Mouse (Mus musculus) liver, postnatal 0 days (tissue): ENCODE results near the gene Tmem120a. TPM values are rescaled to one million over a fixed set of nuclear protein-coding genes. Genes with fewer than 3 reads are reported as not detected.

Experiments
- ATAC-seq: fragments of 200-750 bp; cut with Nextera tagmentation; 2 replicates; pipeline ENCODE4 v1.8.0; 2017; ENCODE audit warnings: mild to moderate bottlenecking, moderate library complexity
- DNase-seq: peaks from one replicate; pipeline ENCODE4 v3.0.0-alpha.2; 2016
- H3K27ac ChIP-seq: fragments of 300-500 bp; sonication (generic); 2 replicates; pipeline ENCODE4 v1.5.1; 2014; ENCODE audit warnings: antibody characterized with exemption, moderate library complexity, mild to moderate bottlenecking, low read depth
- H3K27me3 ChIP-seq: fragments of 300-500 bp; sonication (generic); 2 replicates; pipeline ENCODE4 v1.6.1; 2014; ENCODE audit warnings: low read length, control low read depth, mixed read lengths; ENCODE audit not compliant: insufficient read depth
- H3K36me3 ChIP-seq: fragments of 300-500 bp; sonication (generic); replicated peaks from 2 replicates; pipeline ENCODE4 v1.6.1; 2014; ENCODE audit warnings: mild to moderate bottlenecking, control low read depth, low read length, moderate library complexity, mixed read lengths; ENCODE audit not compliant: insufficient read depth
- H3K4me1 ChIP-seq: fragments of 300-500 bp; sonication (generic); 2 replicates; pipeline ENCODE4 v1.6.1; 2014; ENCODE audit warnings: antibody characterized with exemption, mild to moderate bottlenecking, control low read depth; ENCODE audit not compliant: insufficient read depth
- H3K4me2 ChIP-seq: fragments of 300-500 bp; sonication (generic); 2 replicates; pipeline ENCODE4 v1.6.1; 2014; ENCODE audit warnings: low read depth, mild to moderate bottlenecking, low read length, moderate library complexity, mixed read lengths
- H3K4me3 ChIP-seq: fragments of 300-500 bp; sonication (generic); 2 replicates; pipeline ENCODE4 v1.5.1; 2014; ENCODE audit warnings: low read depth, low read length
- H3K9ac ChIP-seq: fragments of 300-500 bp; sonication (generic); replicated peaks from 2 replicates; pipeline ENCODE4 v1.6.1; 2014; ENCODE audit warnings: mild to moderate bottlenecking, moderate library complexity
- H3K9me3 ChIP-seq: fragments of 300-500 bp; sonication (generic); 2 replicates; pipeline ENCODE4 v1.6.1; 2016; ENCODE audit warnings: mild to moderate bottlenecking, control low read depth, low read length, mixed read lengths
- CTCF ChIP-seq: sonication (generic); IDR thresholded peaks from 2 replicates; pipeline ENCODE4 v1.5.1; 2016; ENCODE audit warnings: antibody characterized with exemption, low read depth
- EP300 ChIP-seq: IDR thresholded peaks from 2 replicates; pipeline ENCODE4 v1.6.1; 2016; ENCODE audit warnings: antibody characterized with exemption, low read depth, mild to moderate bottlenecking
- WGBS: fragments of 180-500 bp; shearing (Covaris S2); extraction: QIAGEN DNeasy Blood & Tissue Kit; methylation state at CpG from one replicate; pipeline ENCODE4 v1.1.7; 2014; ENCODE audit not compliant: insufficient replicate concordance; 5-methylcytosine and 5-hydroxymethylcytosine counted together
- polyA plus RNA-seq: library from polyadenylated mRNA; unstranded; fragments of >200 nt; fragmentation: Nextera tagmentation; extraction: Ambion mirVana; gene quantifications from 2 replicates; pipeline ENCODE4 v1.2.1, GENCODE M21; 2015

Gene Tmem120a
- polyA plus RNA-seq = 80.8 and 82.7 TPM in 2 replicates

GRCm38 (mm10) chr5:135743741-135744609 is at the start of gene Tmem120a:
Gene Tmem120a, minus strand, starts transcription at chr5:135744448.
- H3K27ac ChIP-seq = peak within 1 kb of the TSS; percentile 71

GRCm38 (mm10) chr5:135782901-135783300 is 38.7 kb upstream of the Tmem120a start:
- Histone ChIP-seq H3K9ac (no peak overlapping the region), H3K9me3 (no peaks in the 10 kb centered on the region), H3K27me3 (no peaks in the 10 kb centered on the region), H3K4me1 (peaks cover 21% of the 10 kb centered on the region), H3K36me3 (peaks cover 51% of the 10 kb centered on the region), H3K27ac (peak overlapping the region; percentile 24; the same call in 1 of the 2 replicates), H3K4me3 (no peak overlapping the region), H3K4me2 (no peak overlapping the region)
- DNase-seq = no peak
- TF ChIP-seq EP300 = no peak
- TF ChIP-seq CTCF = no peak
- 60% methylated on average over 4 of the region's 4 CpGs for WGBS
- no peak for ATAC-seq

More at GRCm38 (mm10) chr5:135743741-135744609, at the start of gene Tmem120a:
- Histone ChIP-seq H3K4me3 (peak within 1 kb of the TSS; percentile 61), H3K27me3 (no peaks in the 10 kb centered on the region), H3K9ac (peak within 1 kb of the TSS; percentile 66), H3K36me3 (peaks cover 4% of the 10 kb centered on the region), H3K9me3 (0 out of 2 replicates have a peak, but pooled peaks cover 2% of the 10 kb centered on the region), H3K4me2 (peak within 1 kb of the TSS; percentile 78), H3K4me1 (peaks cover 13% of the 10 kb centered on the region)
- no peak for TF ChIP-seq CTCF
- TF ChIP-seq EP300 = peak; percentile 35; the same call in 1 of the 2 replicates
- peak; percentile 96 for DNase-seq
- under 1% methylated on average over 60 of the region's 60 CpGs for WGBS
- ATAC-seq = peak; percentile 96

DNA sequence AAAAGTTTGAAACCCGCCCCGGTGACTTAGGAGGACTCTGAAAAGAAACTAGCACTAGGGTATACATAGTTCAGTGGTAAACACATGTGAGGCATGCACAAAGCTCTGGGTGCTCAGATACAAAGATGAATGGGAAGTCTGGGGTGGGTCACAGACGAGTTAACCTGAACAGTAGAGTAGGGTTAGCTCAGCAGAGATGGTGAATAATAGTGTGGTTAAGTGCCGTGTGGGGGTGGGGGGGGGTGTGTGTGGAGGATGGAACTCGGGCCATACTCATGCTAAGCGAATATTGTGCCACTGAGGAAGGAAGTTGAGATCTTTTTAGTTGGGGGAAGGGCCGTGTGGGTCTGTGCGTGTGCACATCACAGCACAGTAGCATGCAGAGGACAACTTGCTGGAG is 36.1 kb upstream of the Tmem120a start:
- Histone ChIP-seq H3K9me3 (no peaks in the 10 kb centered on the region), H3K27me3 (no peaks in the 10 kb centered on the region), H3K27ac (no peak overlapping the region), H3K36me3 (peaks cover 25% of the 10 kb centered on the region), H3K4me1 (peaks cover 29% of the 10 kb centered on the region), H3K4me2 (peak overlapping the region; percentile 89), H3K4me3 (no peak overlapping the region), H3K9ac (peak overlapping the region; percentile 3; the same call in 1 of the 2 replicates)
- 47% methylated on average over 8 of the region's 8 CpGs for WGBS
- TF ChIP-seq EP300 (no peak), CTCF (no peak)
- no peak for ATAC-seq
- no peak for DNase-seq

DNA sequence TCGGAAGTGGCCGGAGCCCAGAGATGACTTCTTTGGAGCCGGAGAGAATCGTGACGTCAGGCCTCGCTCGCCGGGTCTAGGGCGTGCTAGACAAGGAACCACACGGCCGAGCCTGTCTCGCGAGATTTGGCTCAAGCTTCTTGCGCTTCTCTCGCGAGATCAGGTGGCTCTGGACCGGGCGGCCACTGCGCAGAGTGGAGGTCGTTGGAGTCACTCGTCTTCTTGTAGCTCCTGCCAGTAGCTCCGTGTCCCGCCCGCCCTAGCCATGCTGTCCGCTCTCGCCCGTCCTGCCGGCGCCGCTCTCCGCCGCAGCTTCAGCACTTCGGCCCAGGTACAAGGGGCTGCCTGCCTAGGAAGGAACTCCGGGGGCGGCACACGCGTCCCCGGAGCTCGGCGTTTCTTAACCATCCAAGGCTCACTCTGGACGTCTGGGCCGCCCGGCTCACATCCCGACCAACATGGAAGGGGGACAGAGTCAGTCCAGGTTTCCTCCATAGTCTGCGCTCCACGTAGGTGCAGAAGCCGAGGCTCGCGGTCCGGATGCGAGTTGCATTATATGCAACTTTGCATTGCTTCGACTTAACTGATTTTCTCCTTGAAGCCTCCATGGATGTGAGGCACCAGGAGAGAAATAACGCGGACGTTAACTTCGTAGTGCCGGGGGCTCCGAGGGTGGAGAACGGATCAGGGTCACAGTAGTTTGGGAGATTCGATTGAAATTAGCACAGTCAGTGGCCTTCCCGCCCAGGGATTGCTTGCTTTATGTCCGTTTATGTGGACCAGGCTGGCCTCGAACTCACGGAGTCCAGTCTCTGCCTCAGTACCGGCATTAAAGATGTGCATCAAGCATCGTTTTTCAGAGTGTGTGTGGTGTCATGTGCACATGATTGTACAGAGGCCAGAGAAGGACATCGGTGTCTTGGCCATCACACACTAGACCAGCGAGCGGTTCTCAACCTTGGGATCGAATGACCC is 34.5 kb upstream of the Tmem120a start, which contains the start of gene Mdh2:
Gene Mdh2 (plus strand): TSS at position 10 of the 975 bp plus-strand sequence.
- peaks cover 38% of the 10 kb centered on the region for H3K4me1 ChIP-seq

DNA sequence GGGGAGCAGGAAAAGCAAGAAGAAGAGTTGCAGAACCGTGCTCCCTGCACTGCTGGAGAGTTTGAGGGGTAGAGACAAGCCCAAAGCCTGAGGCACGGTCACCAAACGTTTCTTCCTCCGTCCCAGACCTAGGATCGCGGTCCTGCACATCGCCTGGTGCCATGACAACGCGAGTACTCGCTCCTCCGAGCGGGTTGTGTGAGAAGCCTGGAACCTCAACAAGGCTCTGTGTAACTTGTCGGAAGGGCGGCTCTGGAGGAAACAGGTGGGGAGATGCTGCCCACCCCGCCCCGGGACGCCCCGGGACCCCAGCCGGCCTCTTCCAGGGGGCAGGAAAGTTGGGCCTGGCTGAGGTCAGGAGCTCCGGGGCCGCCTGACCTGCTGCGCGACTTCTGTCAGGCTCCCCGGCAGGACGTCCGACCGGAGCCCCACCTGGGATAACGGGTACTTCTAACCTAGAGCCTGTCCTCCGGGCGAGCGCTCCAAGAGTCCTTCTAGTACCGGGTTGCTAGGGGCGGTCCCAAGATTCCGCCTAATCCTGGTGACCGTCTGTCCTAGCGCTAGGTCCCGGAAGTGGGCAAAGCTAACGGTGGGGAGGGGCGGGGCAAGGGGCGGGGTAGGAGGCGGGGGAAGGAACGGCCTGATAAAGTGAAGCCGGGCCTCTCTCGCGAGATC is 33.7 kb upstream of the Tmem120a start, which contains the start of gene Styxl1:
Gene Styxl1 (minus strand): TSS at position 590 of the 675 bp plus-strand sequence.
- no peaks in the 10 kb centered on the region for H3K27me3 ChIP-seq
- peaks cover 2% of the 10 kb centered on the region; the same call in 1 of the 2 replicates for H3K36me3 ChIP-seq
- TF ChIP-seq EP300 = no peak
- TF ChIP-seq CTCF = no peak
- WGBS = 0% methylated on average over 44 of the region's 45 CpGs
- ATAC-seq (peak; percentile 22), DNase-seq (no peak)
- H3K9me3 ChIP-seq = no peaks in the 10 kb centered on the region
- peak within 1 kb of the TSS; percentile 94 for H3K9ac ChIP-seq
- H3K4me3 ChIP-seq = peak within 1 kb of the TSS; percentile 92
- peaks cover 38% of the 10 kb centered on the region for H3K4me1 ChIP-seq
- peak within 1 kb of the TSS; percentile 94 for H3K4me2 ChIP-seq
- H3K27ac ChIP-seq = peak within 1 kb of the TSS; percentile 98

More for the DNA sequence above, 34.5 kb upstream of the Tmem120a start, which contains the start of gene Mdh2:
- peak within 1 kb of the TSS; percentile 94 for H3K4me2 ChIP-seq
- H3K36me3 ChIP-seq = peaks cover 10% of the 10 kb centered on the region
- DNase-seq (peak; percentile 100), ATAC-seq (peak; percentile 95)
- H3K27me3 ChIP-seq = no peaks in the 10 kb centered on the region
- H3K4me3 ChIP-seq = peak within 1 kb of the TSS; percentile 92
- WGBS = 1% methylated on average over 69 of the region's 70 CpGs
- peak within 1 kb of the TSS; percentile 94 for H3K9ac ChIP-seq
- no peaks in the 10 kb centered on the region for H3K9me3 ChIP-seq
- TF ChIP-seq EP300 (peak; percentile 94), CTCF (no peak)
- H3K27ac ChIP-seq = peak within 1 kb of the TSS; percentile 98
